7 mouse cellular contexts compared by ENCODE assay signal in the genomic region with DNA sequence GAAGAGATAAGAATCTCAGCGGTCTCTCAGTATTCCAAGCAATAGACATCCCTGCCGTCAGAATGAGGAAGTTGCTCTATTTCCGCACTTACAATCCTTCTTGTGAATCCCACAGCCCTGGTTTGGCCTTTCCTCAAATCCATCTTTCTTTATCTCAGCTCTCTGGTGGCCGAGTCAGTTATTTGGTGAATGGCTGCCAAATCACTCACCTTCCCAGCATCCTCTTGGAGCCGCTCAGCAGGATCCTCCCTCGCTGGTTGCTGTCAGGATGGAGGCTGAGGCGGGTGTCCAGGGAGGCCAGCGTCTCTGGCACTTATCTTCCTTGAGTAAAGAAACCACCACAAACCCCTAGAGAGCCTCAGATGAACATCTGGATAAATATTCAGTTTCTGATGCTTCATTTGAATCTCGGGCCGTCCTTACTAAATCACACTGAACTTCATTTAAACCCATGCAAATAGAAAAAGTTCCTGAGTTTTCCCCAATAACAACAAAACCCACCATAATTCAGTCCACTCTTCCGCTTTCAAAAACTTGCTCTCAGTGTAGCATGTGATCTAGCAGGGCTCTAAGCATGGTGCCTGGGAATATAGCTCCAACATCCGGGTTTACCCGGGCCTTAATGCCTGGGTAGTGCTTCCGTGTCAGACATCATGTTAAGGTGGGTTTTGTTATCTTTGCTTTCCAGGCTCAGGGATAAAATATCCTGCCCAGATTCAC.
A peak's percentile ranks its signal among the peaks of the same experiment; 100 is the strongest.
DNase-seq lines count a peak whose midpoint lies in the region; ATAC-seq and TF ChIP-seq lines count a peak whose summit lies in the region.

No protein-coding gene starts in this region.

- no peak for TF ChIP-seq CTCF in midbrain, postnatal 0 days (IDR thresholded peaks at IDR 0.05)
- TF ChIP-seq CTCF in kidney, adult 2 months (conservative IDR thresholded peaks at IDR 0.05; ENCODE audit: insufficient read depth, insufficient read length, low read depth, low read length) = no peak

- no peaks in the 10 kb centered on the region for H3K27me3 ChIP-seq in midbrain, postnatal 0 days (ENCODE audit: insufficient read depth, low read length)
- H3K27me3 ChIP-seq in midbrain, embryonic 15.5 days (replicated peaks) = no peaks in the 10 kb centered on the region
- no peaks in the 10 kb centered on the region for H3K27me3 ChIP-seq in kidney, adult 2 months (replicated peaks; ENCODE audit: control insufficient read depth, insufficient read depth, low read length)

- H3K9ac ChIP-seq in midbrain, postnatal 0 days (replicated peaks; ENCODE audit: low read length, poor library complexity, severe bottlenecking) = no peak overlapping the region
- H3K9ac ChIP-seq in midbrain, embryonic 15.5 days = no peak overlapping the region

- H3K27ac ChIP-seq in midbrain, postnatal 0 days (ENCODE audit: low read depth, low read length) = no peak overlapping the region
- H3K27ac ChIP-seq in midbrain, embryonic 15.5 days = no peak overlapping the region
- H3K27ac ChIP-seq in kidney, adult 2 months (ENCODE audit: insufficient read depth, low read depth, low read length) = no peak overlapping the region

- no peaks in the 10 kb centered on the region for H3K9me3 ChIP-seq in midbrain, postnatal 0 days (ENCODE audit: low read length)
- H3K9me3 ChIP-seq in midbrain, embryonic 15.5 days = no peaks in the 10 kb centered on the region

- H3K4me1 ChIP-seq in midbrain, postnatal 0 days (ENCODE audit: insufficient read depth, low read length) = no peaks in the 10 kb centered on the region; the same call in 1 of the 2 replicates
- H3K4me1 ChIP-seq in midbrain, embryonic 15.5 days = peaks cover 6% of the 10 kb centered on the region
- no peaks in the 10 kb centered on the region for H3K4me1 ChIP-seq in kidney, adult 2 months (ENCODE audit: control insufficient read depth, insufficient read depth, low read length)

- no peaks in the 10 kb centered on the region for H3K36me3 ChIP-seq in midbrain, postnatal 0 days (ENCODE audit: insufficient read depth, low read length)
- H3K36me3 ChIP-seq in midbrain, embryonic 15.5 days (replicated peaks) = no peaks in the 10 kb centered on the region
- no peaks in the 10 kb centered on the region for H3K36me3 ChIP-seq in kidney, adult 2 months (ENCODE audit: control insufficient read depth, insufficient read depth, low read length)

- TF ChIP-seq POLR2A in kidney, adult 2 months (IDR thresholded peaks at IDR 0.05; ENCODE audit: low read depth, low read length) = no peak

- peak; percentile 10 for DNase-seq in midbrain, postnatal 0 days (ENCODE audit: low spot score)
- peak; percentile 58 for DNase-seq in gastrocnemius, postnatal 14 days
- DNase-seq in kidney, adult 2 months = peak; percentile 77
- peak; percentile 49 to 73 for DNase-seq in lung, postnatal 4 days
- no peak for DNase-seq in thymus, postnatal 4 days

- no peak overlapping the region for H3K4me3 ChIP-seq in midbrain, postnatal 0 days (ENCODE audit: low read depth, low read length)
- H3K4me3 ChIP-seq in midbrain, embryonic 15.5 days = no peak overlapping the region
- H3K4me3 ChIP-seq in kidney, adult 2 months (ENCODE audit: insufficient read depth, low read depth, low read length) = no peak overlapping the region

- no peak overlapping the region for H3K4me2 ChIP-seq in midbrain, postnatal 0 days (ENCODE audit: low read depth, low read length, poor library complexity, severe bottlenecking)
- no peak overlapping the region for H3K4me2 ChIP-seq in midbrain, embryonic 15.5 days

- intact Hi-C loops in gastrocnemius, postnatal 14 days (cut with DNase I; ENCODE audit: low total_unique reads) = no loop called here

- no peak for ATAC-seq in midbrain, postnatal 0 days (ENCODE audit: low FRiP score)
- ATAC-seq in midbrain, embryonic 15.5 days (replicated peaks) = no peak
- ATAC-seq in CD4-positive, CD25-positive, alpha-beta regulatory T cell, adult 4 months = no peak

- 62% methylated on average over 14 of the region's 14 CpGs for WGBS in midbrain, postnatal 0 days
- 60% methylated on average over 14 of the region's 14 CpGs for WGBS in midbrain, embryonic 15.5 days
- 63% methylated on average over 14 of the region's 14 CpGs for WGBS in kidney, adult 2 months
